ENCODE assay signal across 16 mouse cellular contexts in the genomic region with DNA sequence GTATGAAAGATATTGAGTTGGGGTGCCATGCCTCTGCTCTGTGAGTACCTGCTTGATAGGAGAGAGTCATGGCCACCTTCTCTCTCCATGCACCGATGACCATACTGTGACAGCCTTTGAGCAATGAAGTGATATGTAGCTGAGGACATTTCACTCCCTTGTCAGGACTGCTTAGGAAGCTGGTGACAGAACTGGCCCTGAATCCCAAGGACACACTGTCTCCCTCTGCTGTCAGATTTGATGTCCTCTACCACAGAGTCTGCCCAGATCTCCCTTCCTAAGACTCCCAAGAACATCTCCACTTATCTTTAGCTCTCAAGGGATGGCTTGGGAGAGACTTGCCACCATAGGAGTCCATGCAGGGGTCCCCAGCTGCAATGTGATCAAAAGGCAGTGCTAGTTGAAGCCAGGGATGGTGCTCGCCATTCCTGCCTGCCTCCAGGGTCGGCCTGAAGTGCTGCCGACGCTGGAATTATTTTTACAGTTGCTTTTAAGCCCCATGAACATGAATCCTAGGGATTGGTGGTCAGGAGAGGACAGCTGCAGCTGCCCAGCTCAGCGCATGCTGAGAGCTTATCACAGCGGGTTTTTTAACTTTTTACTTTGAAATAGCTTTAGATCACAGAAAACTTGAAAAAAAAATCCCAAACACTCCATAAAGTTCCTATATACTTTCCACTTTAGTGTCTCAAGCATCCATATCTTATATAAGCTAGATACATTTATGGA. TPM values are rescaled to one million over a fixed set of nuclear protein-coding genes. Genes with fewer than 3 reads are reported as not detected.
A peak's percentile ranks its signal among the peaks of the same experiment; 100 is the strongest.
DNase-seq lines count a peak whose midpoint lies in the region; ATAC-seq and TF ChIP-seq lines count a peak whose summit lies in the region.
"Had no signal": no experiment of that assay in that cellular context is flagged by ENCODE, and none has a peak within 500 bp of the region (broad histone marks: within the 10 kb centered on the region; RNA-seq: fewer than 3 reads in every experiment).

No protein-coding gene starts in this region.

- TF ChIP-seq CTCF in hindbrain, postnatal 0 days (IDR thresholded peaks at IDR 0.05; ENCODE audit: low read depth), result peak; percentile 34
- TF ChIP-seq CTCF in midbrain, postnatal 0 days (IDR thresholded peaks at IDR 0.05), result peak; percentile 14; the same call in 1 of the 2 replicates
- TF ChIP-seq CTCF in left cerebral cortex, adult 2 months (IDR thresholded peaks at IDR 0.05), result no peak; the same call in 1 of the 2 replicates

- no peak overlapping the region for H3K4me3 ChIP-seq in hindbrain, postnatal 0 days (ENCODE audit: low read length)
- no peak overlapping the region for H3K4me3 ChIP-seq in hindbrain, embryonic 10.5 days
- no peak overlapping the region for H3K4me3 ChIP-seq in midbrain, postnatal 0 days (ENCODE audit: low read depth, low read length)
- no peak overlapping the region for H3K4me3 ChIP-seq in midbrain, embryonic 13.5 days (replicated peaks)
- H3K4me3 ChIP-seq in heart, embryonic 13.5 days, result no peak overlapping the region
- H3K4me3 ChIP-seq in left cerebral cortex, adult 2 months, result no peak overlapping the region
- H3K4me3 ChIP-seq: limb, embryonic 13.5 days; megakaryocyte, embryonic 14.5 days had no signal

- 63% methylated on average over 7 of the region's 7 CpGs for WGBS in hindbrain, postnatal 0 days
- WGBS in hindbrain, embryonic 10.5 days, result 59% methylated on average over 7 of the region's 7 CpGs
- WGBS in midbrain, postnatal 0 days, result 59% methylated on average over 7 of the region's 7 CpGs
- 62% methylated on average over 7 of the region's 7 CpGs for WGBS in midbrain, embryonic 13.5 days
- 26% methylated on average over 7 of the region's 7 CpGs for WGBS in heart, embryonic 13.5 days

- H3K27me3 ChIP-seq in hindbrain, postnatal 0 days (ENCODE audit: insufficient read depth, low read length), result no peaks in the 10 kb centered on the region
- H3K27me3 ChIP-seq in hindbrain, embryonic 10.5 days (ENCODE audit: insufficient read depth, poor library complexity, severe bottlenecking), result no peaks in the 10 kb centered on the region
- no peaks in the 10 kb centered on the region for H3K27me3 ChIP-seq in midbrain, postnatal 0 days (ENCODE audit: insufficient read depth, low read length)
- no peaks in the 10 kb centered on the region for H3K27me3 ChIP-seq in midbrain, embryonic 13.5 days
- no peaks in the 10 kb centered on the region for H3K27me3 ChIP-seq in heart, embryonic 13.5 days (replicated peaks)
- H3K27me3 ChIP-seq: Patski had no signal

- H3K4me2 ChIP-seq in hindbrain, postnatal 0 days (ENCODE audit: low read depth, low read length), result no peak overlapping the region
- H3K4me2 ChIP-seq in midbrain, postnatal 0 days (ENCODE audit: low read depth, low read length, poor library complexity, severe bottlenecking), result no peak overlapping the region
- no peak overlapping the region for H3K4me2 ChIP-seq in midbrain, embryonic 13.5 days (replicated peaks)
- no peak overlapping the region; the same call in 1 of the 2 replicates for H3K4me2 ChIP-seq in heart, embryonic 13.5 days
- H3K4me2 ChIP-seq: hindbrain, embryonic 14.5 days; limb, embryonic 13.5 days had no signal

- no peak overlapping the region for H3K9ac ChIP-seq in hindbrain, postnatal 0 days (replicated peaks; ENCODE audit: low read length)
- no peak overlapping the region for H3K9ac ChIP-seq in midbrain, postnatal 0 days (replicated peaks; ENCODE audit: low read length, poor library complexity, severe bottlenecking)
- no peak overlapping the region for H3K9ac ChIP-seq in midbrain, embryonic 13.5 days (replicated peaks)
- H3K9ac ChIP-seq in heart, embryonic 13.5 days, result peak overlapping the region; percentile 69
- H3K9ac ChIP-seq: hindbrain, embryonic 14.5 days; limb, embryonic 13.5 days had no signal

- no peak for DNase-seq in hindbrain, postnatal 0 days (ENCODE audit: low spot score)
- no peak for DNase-seq in hindbrain, embryonic 10.5 days (ENCODE audit: low spot score)
- no peak for DNase-seq in midbrain, postnatal 0 days (ENCODE audit: low spot score)
- no peak for DNase-seq in left cerebral cortex, adult 2 months (ENCODE audit: extremely low spot score in 1 of 2, low spot score in 2 of 2)
- DNase-seq in right cerebral cortex, adult 18-20 months, result no peak
- DNase-seq: cerebellum, adult 11 months; cerebellum, postnatal 36 days; gastrocnemius, postnatal 25 days; kidney, adult 9 months had no signal

- no peak overlapping the region for H3K27ac ChIP-seq in hindbrain, postnatal 0 days
- no peak overlapping the region for H3K27ac ChIP-seq in hindbrain, embryonic 10.5 days
- H3K27ac ChIP-seq in midbrain, postnatal 0 days (ENCODE audit: low read depth, low read length), result no peak overlapping the region
- no peak overlapping the region for H3K27ac ChIP-seq in midbrain, embryonic 13.5 days
- H3K27ac ChIP-seq in heart, embryonic 13.5 days (replicated peaks), result peak overlapping the region; percentile 96
- no peak overlapping the region for H3K27ac ChIP-seq in left cerebral cortex, adult 2 months
- H3K27ac ChIP-seq: hindbrain, embryonic 14.5 days; limb, embryonic 13.5 days had no signal

- H3K9me3 ChIP-seq in hindbrain, postnatal 0 days (ENCODE audit: low read length), result no peaks in the 10 kb centered on the region; the same call in 1 of the 2 replicates
- H3K9me3 ChIP-seq in hindbrain, embryonic 10.5 days, result peaks cover 17% of the 10 kb centered on the region; the same call in 1 of the 2 replicates
- no peaks in the 10 kb centered on the region for H3K9me3 ChIP-seq in midbrain, postnatal 0 days (ENCODE audit: low read length)
- peaks cover 7% of the 10 kb centered on the region for H3K9me3 ChIP-seq in midbrain, embryonic 13.5 days
- no peaks in the 10 kb centered on the region for H3K9me3 ChIP-seq in heart, embryonic 13.5 days

- intact Hi-C loops in left cerebral cortex, adult 2 months (cut with DNase I), result no loop called here

- H3K36me3 ChIP-seq in hindbrain, postnatal 0 days (ENCODE audit: insufficient read depth, low read length), result no peaks in the 10 kb centered on the region
- H3K36me3 ChIP-seq in hindbrain, embryonic 10.5 days, result no peaks in the 10 kb centered on the region
- no peaks in the 10 kb centered on the region for H3K36me3 ChIP-seq in midbrain, postnatal 0 days (ENCODE audit: insufficient read depth, low read length)
- H3K36me3 ChIP-seq in midbrain, embryonic 13.5 days, result no peaks in the 10 kb centered on the region
- peaks cover 5% of the 10 kb centered on the region; the same call in 1 of the 2 replicates for H3K36me3 ChIP-seq in heart, embryonic 13.5 days
- H3K36me3 ChIP-seq: limb, embryonic 13.5 days had no signal

- no peak for ATAC-seq in hindbrain, postnatal 0 days
- ATAC-seq in midbrain, postnatal 0 days (ENCODE audit: low FRiP score), result no peak
- ATAC-seq in midbrain, embryonic 13.5 days, result no peak
- ATAC-seq in heart, embryonic 13.5 days (ENCODE audit: extremely low read depth, insufficient number of reproducible peaks, low FRiP score, low TSS enrichment), result no peak
- ATAC-seq: Patski had no signal

- no peaks in the 10 kb centered on the region for H3K4me1 ChIP-seq in hindbrain, postnatal 0 days (ENCODE audit: insufficient read depth, low read length)
- H3K4me1 ChIP-seq in hindbrain, embryonic 10.5 days (replicated peaks), result peaks cover 11% of the 10 kb centered on the region; the same call in 1 of the 2 replicates
- H3K4me1 ChIP-seq in midbrain, postnatal 0 days (ENCODE audit: insufficient read depth, low read length), result no peaks in the 10 kb centered on the region
- H3K4me1 ChIP-seq in midbrain, embryonic 13.5 days (replicated peaks), result no peaks in the 10 kb centered on the region
- peaks cover 86% of the 10 kb centered on the region for H3K4me1 ChIP-seq in heart, embryonic 13.5 days

RNA-seq across cellular contexts. Expression of gene Rbm20, which starts 35.4 kb away (rescaled TPM):
- total RNA-seq in hindbrain, postnatal 0 days (2014; rRNA removed), result 0.93 and 1.9 TPM in 2 replicates
- 0.76 and 0.86 TPM in 2 replicates for polyA plus RNA-seq in hindbrain, postnatal 0 days (2015; fragmentation: Nextera tagmentation; extraction: Ambion mirVana)
- 0.42 and 1.1 TPM in 2 replicates for polyA plus RNA-seq in hindbrain, embryonic 10.5 days (2016; fragmentation: Nextera tagmentation; extraction: Ambion mirVana)
- 1.6 and 2.0 TPM in 2 replicates for total RNA-seq in midbrain, postnatal 0 days (2014; rRNA removed)
- polyA plus RNA-seq in midbrain, postnatal 0 days (2015; fragmentation: Nextera tagmentation; extraction: Ambion mirVana), result 0.44 and 0.75 TPM in 2 replicates
- polyA plus RNA-seq in midbrain, embryonic 13.5 days (2015; fragmentation: Nextera tagmentation; extraction: Ambion mirVana), result 0.84 and 1.4 TPM in 2 replicates
- 33.1 and 36.3 TPM in 2 replicates for polyA plus RNA-seq in heart, embryonic 13.5 days (2015; fragmentation: Nextera tagmentation; extraction: Ambion mirVana)
- 1 to 10 TPM; 4.0 to 5.8 TPM for total RNA-seq in left cerebral cortex, adult 2 months (2021)
- total RNA-seq: monocyte, adult 5-6 weeks had no signal

Comparison
In these comparisons a context has a peak if more than half of its experiments do, and no peak if none do; other contexts are left out.
1. RNA of gene Rbm20, which starts 35.4 kb away (polyA plus RNA-seq): 33.1 to 36.3 TPM in heart, embryonic 13.5 days; 0.84 to 1.4 TPM in midbrain, embryonic 13.5 days, 0.42 to 1.1 TPM in hindbrain, embryonic 10.5 days, 0.76 to 0.86 TPM in hindbrain, postnatal 0 days and 0.44 to 0.75 TPM in midbrain, postnatal 0 days; every median in the first group is over 10 times any median in the second.